Comparison of ENCODE assay signal across 18 mouse cellular contexts in the genomic region with DNA sequence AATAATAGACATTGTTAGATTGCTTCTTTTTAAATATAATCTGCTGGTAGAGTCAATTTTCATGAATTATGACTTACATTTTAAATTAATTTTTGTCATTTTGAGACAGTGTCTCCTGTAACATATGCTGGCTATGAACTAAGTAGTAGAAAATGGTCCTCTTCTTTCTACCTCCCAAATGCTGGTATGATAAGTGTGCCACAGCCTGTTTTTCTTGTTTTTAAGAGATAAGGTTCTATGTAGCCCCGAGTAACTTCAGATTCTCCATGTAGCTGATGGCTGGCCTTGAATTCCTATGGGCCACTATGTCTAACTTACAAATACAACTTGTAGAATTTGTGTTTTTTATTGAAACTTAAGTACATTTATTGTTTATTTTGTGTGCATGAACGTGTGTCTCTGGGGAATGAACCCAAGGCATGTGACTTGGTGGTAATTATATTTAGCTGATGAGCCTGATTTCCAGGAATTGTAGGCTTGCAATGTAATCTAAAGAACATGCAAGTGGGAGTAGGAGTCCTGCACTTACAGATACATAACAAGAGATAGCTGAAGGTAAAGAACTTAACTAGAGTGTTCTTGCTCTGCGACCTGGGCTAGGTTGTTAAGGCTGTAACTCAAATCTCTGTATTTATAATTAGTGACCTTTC.
DNase-seq lines count a peak whose midpoint lies in the region; ATAC-seq and TF ChIP-seq lines count a peak whose summit lies in the region.
"Had no signal": no experiment of that assay in that cellular context is flagged by ENCODE, and none has a peak within 500 bp of the region (broad histone marks: within the 10 kb centered on the region; RNA-seq: fewer than 3 reads in every experiment).

No protein-coding gene starts in this region.

- no peaks in the 10 kb centered on the region for H3K36me3 ChIP-seq in heart, embryonic 16.5 days (ENCODE audit: control insufficient read depth, insufficient read depth)
- H3K36me3 ChIP-seq in liver, embryonic 14.5 days (replicated peaks; ENCODE audit: control insufficient read depth, insufficient read depth, low read depth) = peaks cover 44% of the 10 kb centered on the region
- H3K36me3 ChIP-seq: heart, embryonic 15.5 days; limb, embryonic 13.5 days; midbrain, embryonic 12.5 days had no signal

- H3K4me3 ChIP-seq in heart, embryonic 16.5 days (ENCODE audit: low read length) = no peak overlapping the region
- peak overlapping the region; percentile 18 to 41; a peak in 3 of 4 replicates for H3K4me3 ChIP-seq in liver, embryonic 14.5 days (ENCODE audit: insufficient read depth in 1 of 2, low read depth in 2 of 2, low read length in 2 of 2)
- H3K4me3 ChIP-seq: forebrain, embryonic 13.5 days; heart, embryonic 15.5 days; limb, embryonic 13.5 days; midbrain, embryonic 12.5 days had no signal

- H3K4me2 ChIP-seq in heart, embryonic 16.5 days (ENCODE audit: low read depth, low read length) = no peak overlapping the region
- H3K4me2 ChIP-seq in liver, embryonic 14.5 days (ENCODE audit: low read depth) = peak overlapping the region; percentile 77
- H3K4me2 ChIP-seq: forebrain, embryonic 13.5 days; heart, embryonic 15.5 days; limb, embryonic 13.5 days; midbrain, embryonic 12.5 days had no signal

- no peaks in the 10 kb centered on the region for H3K9me3 ChIP-seq in heart, embryonic 16.5 days (replicated peaks; ENCODE audit: control insufficient read depth, low read length)
- no peaks in the 10 kb centered on the region for H3K9me3 ChIP-seq in liver, embryonic 14.5 days (ENCODE audit: control insufficient read depth, low read length)
- H3K9me3 ChIP-seq: forebrain, embryonic 13.5 days; heart, embryonic 15.5 days; limb, embryonic 13.5 days; midbrain, embryonic 12.5 days had no signal

- H3K27me3 ChIP-seq in heart, embryonic 16.5 days (ENCODE audit: control insufficient read depth, insufficient read depth, low read length) = no peaks in the 10 kb centered on the region
- H3K27me3 ChIP-seq in liver, embryonic 14.5 days (ENCODE audit: control insufficient read depth, insufficient read depth, low read length) = no peaks in the 10 kb centered on the region
- H3K27me3 ChIP-seq: CH12.LX; forebrain, embryonic 13.5 days; heart, embryonic 15.5 days; limb, embryonic 13.5 days; midbrain, embryonic 12.5 days had no signal

- intact Hi-C loops in heart, postnatal 25 days (cut with DNase I) = no loop called here

- H3K4me1 ChIP-seq in heart, embryonic 16.5 days (ENCODE audit: control insufficient read depth, insufficient read depth, low read length) = peaks cover 13% of the 10 kb centered on the region; the same call in 1 of the 2 replicates
- H3K4me1 ChIP-seq in liver, embryonic 14.5 days (replicated peaks; ENCODE audit: control insufficient read depth in 2 of 2, insufficient read depth in 2 of 2, low read length in 1 of 2) = peaks cover 67 to 74% of the 10 kb centered on the region in 2 experiments
- H3K4me1 ChIP-seq: forebrain, embryonic 13.5 days; limb, embryonic 13.5 days; midbrain, embryonic 12.5 days had no signal

- peak; percentile 84 for DNase-seq in heart, adult 11 months
- DNase-seq in heart, postnatal 25 days (ENCODE audit: low spot score) = no peak
- DNase-seq in c-Kit-negative CD71-positive TER-119-positive erythroid progenitor cells, embryonic 14.5 days (ENCODE audit: low read depth, low spot score) = peak; percentile 69
- peak; percentile 65 to 85 (median 73) for DNase-seq in liver, embryonic 14.5 days (ENCODE audit: low read depth in 3 of 3, low spot score in 3 of 3)
- no peak for DNase-seq in left cerebral cortex, adult 9 months (ENCODE audit: low spot score in 2 of 2)
- no peak for DNase-seq in ovary, postnatal 36 days (ENCODE audit: low spot score)
- no peak for DNase-seq in cerebellum, adult 8-10 months
- DNase-seq: cerebellum, adult 2 months; lung, postnatal 14 days; thymus, postnatal 4 days had no signal

- no peak for TF ChIP-seq CTCF in liver, embryonic 14.5 days (IDR thresholded peaks at IDR 0.05; ENCODE audit: low read depth)

- H3K9ac ChIP-seq in heart, embryonic 16.5 days (ENCODE audit: low read length) = no peak overlapping the region
- peak overlapping the region; percentile 45 for H3K9ac ChIP-seq in liver, embryonic 14.5 days (replicated peaks)
- H3K9ac ChIP-seq: forebrain, embryonic 13.5 days; heart, embryonic 15.5 days; limb, embryonic 13.5 days; midbrain, embryonic 12.5 days had no signal

- no peak for ATAC-seq in heart, embryonic 16.5 days (replicated peaks; ENCODE audit: extremely low read depth, insufficient read depth, low FRiP score)
- ATAC-seq in liver, embryonic 14.5 days (ENCODE audit: insufficient read depth) = peak; percentile 90
- ATAC-seq: activated CD4-positive, CD25-positive, alpha-beta regulatory T cell, adult 4 months; forebrain, embryonic 13.5 days had no signal

- H3K27ac ChIP-seq in heart, embryonic 16.5 days (ENCODE audit: low read length) = peak overlapping the region; percentile 32; the same call in 1 of the 2 replicates
- H3K27ac ChIP-seq in liver, embryonic 14.5 days = peak overlapping the region; percentile 89
- H3K27ac ChIP-seq: forebrain, embryonic 13.5 days; heart, embryonic 15.5 days; kidney, postnatal 0 days; limb, embryonic 13.5 days; midbrain, embryonic 12.5 days had no signal

- TF ChIP-seq EP300 in liver, embryonic 14.5 days (IDR thresholded peaks at IDR 0.05; ENCODE audit: low read depth) = peak; percentile 96

- 27% methylated on average over 3 of the region's 3 CpGs for WGBS in heart, embryonic 16.5 days
- 9% methylated on average over 3 of the region's 3 CpGs for whole genome bisulfite sequencing in liver, embryonic 14.5 days (ENCODE audit: insufficient replicate concordance)

Comparison
In these comparisons a context has a peak if more than half of its experiments do, and no peak if none do; other contexts are left out.
1. DNase-seq: peak in heart, adult 11 months (single experiment), c-Kit-negative CD71-positive TER-119-positive erythroid progenitor cells, embryonic 14.5 days (single experiment) and liver, embryonic 14.5 days (3 of 3); none in heart, postnatal 25 days (single experiment), left cerebral cortex, adult 9 months (0 of 2), ovary, postnatal 36 days (single experiment) and cerebellum, adult 8-10 months (single experiment).